Mouse (Mus musculus): ENCODE measurements at regions not wholly inside any gene's neighbourhood (a gene's known extent, or its start where the extent isn't known, plus 50 kb on each side); places are given as distances from the start of the nearest gene placed in this dataset.

DNA sequence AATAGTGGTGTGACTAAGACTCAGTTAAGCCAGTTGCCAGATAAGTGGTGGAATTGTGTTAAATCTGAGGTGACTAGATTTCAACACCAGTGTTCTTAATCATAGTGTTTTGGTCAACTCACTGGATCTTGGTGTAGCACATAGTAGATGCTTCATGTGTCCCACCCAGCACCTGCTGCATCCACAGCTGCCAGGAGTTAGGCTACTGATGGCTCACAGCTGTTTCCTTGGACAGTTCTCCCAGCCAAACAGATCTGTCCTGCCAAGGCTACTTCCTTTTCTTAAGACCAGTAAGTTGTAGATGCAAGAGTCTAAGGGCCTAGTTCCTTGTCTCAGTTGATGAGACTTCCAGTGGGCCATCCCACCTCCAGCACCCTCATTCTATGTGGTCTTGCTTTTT is 82.9 kb upstream of the Gm15217 start:
- DNase-seq (ENCODE audit: low read depth): no peak

DNA sequence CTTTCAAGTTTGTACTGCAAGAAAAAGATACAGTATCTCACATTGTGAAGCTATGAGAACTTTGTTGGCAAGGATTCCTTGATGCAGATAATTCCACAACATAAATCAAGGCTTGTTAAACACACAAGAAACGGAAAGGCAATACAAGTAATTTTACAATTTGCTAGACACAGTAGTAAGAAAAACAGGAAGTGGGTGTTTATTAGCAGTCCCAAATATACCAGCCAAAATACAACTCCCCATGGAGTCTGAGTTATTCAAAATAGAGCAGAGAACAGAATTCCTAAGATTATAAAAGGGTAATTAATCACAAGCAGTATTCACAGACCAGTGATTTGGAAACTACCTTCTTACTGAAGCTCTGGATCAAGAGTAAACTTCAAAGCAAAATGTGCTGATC is 78.7 kb upstream of the Gm15217 start:
- DNase-seq (ENCODE audit: low read depth): no peak

DNA sequence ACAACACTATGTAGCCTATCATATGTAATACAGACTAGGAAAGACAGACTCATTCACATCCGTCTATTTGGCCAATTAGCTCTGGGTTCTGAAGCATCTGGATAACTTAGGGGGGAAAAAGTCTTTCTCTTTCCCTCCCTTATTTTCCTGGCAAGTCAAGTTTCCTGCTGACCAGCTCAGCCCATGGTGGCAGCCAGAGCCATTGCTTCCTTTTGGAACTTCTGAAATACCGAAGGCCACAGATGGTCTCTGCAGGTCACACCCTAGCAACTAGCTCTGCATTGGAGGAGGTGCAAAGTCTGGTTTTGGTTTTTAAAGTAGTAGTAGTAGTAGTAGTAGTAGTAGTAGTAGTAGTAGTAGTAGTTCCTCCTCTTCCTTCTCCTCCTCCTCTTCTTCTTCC is 76.6 kb upstream of the Gm15217 start:
- DNase-seq (ENCODE audit: low read depth): no peak

DNA sequence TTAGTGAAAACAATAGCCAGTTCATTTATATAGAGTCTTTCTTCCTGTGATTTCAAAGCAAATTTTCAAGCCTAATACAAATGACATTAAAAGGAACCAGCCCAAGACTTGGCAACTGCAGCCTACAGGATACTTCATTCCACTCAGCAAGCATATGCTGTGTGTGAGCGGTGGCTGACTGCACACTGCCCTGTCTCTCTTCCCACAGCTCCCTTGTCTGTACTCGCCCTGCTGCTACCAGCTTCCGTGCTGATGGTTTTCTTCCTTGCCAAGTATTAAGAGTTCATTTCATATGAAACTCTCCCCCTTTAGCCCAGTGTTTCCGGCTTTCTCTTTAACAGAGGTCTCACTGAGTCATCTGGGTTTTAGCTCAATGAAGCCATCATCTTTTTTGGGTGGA is 73.9 kb upstream of the Gm15217 start:
- no peak for DNase-seq (ENCODE audit: low read depth)

DNA sequence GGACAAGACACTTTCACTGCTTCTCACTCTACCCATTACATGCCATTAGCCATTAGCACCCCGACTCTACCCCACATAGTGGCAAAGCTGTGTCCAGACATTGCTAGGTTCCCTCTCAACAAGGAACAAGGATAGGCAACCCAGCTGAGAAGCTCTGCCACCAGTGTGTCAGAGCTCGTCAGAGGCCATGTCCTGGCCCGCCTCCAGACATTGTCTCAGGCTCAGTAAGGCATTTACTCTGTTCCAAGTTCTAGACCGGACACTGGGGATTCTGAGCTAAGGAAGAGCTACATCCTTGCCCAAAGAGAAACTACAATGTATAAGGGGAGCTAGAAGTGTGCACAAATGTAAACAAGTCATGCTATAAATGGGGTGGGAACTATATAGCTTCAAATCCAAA is 66.2 kb upstream of the Gm15217 start:
- DNase-seq (ENCODE audit: low read depth): no peak

DNA sequence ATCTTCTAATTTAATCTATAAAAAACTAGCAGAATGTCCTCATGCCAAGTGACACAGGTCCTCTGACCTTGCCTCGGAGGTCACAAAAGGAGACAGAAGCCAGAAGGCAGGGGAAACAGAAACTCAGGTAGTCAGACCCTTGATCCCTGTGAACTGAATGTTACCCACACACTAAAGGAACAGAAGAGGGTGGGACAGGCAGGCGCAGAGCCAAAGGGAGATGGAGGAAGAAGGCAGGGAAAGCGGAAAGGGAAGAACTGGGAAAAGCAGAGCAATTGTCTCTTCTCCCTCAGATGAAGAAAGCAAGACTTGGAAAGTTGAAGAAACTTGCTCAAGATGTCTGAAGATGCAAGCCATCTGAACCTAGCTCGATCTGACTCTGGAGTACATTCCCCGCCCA is 62.7 kb upstream of the Gm15217 start:
- no peak for DNase-seq (ENCODE audit: low read depth)

DNA sequence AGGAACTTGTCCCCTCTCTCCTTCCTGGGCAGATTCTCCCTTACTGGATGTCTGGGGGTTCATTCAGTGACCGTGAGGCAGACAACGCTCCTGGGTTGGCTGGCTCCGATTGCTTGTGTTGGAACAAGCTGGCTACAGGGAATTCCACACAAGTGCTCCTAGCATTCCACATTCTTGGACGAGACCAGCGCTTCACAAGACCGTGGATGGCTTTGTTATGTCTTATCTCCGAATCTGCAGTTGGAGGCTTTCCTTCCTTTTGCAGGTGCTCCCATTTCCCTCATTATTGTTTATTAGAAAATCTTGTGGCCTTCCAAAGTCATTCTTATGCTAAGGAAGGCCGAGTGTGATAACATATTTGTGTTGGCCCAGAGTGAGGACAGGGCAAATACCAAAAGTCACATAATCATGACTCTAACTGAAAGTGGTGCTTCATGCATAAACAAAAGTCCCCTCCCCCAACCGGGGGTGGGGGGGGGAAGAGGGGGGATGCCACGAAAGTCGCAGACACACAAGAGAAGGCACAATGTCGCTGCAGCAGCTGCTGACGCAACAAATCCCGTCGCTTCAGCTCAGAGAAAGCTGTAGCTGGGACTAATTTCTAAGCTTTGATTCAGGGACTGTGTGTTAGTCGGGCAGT is 61.7 kb upstream of the Gm15217 start:
- no peak for DNase-seq (ENCODE audit: low read depth)

DNA sequence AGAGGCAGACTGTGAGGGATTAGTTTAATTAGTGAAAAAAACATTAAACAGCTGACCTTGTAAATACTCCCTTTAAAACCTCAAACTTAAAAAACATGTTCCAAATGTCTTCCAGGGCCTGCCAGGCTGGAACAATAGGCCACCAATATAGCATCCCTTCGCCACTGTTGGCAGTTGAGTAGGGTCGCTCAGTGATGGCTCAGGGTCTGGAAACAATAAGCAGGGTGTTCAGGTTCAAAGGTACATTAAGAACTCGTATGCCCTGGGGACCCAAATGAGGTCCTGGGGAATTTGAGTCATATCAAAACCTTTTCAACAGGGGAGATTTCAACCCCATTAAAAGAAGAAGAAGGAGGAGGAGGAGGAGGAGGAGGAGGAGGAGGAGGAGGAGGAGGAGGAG is 51.1 kb upstream of the Gm15217 start:
- no peak for DNase-seq (ENCODE audit: low read depth)
